Mouse (Mus musculus) bone marrow macrophage, adult 2 months (primary cell): Measurements from ENCODE around the gene Gm21974.

Experiments used
- CTCF ChIP-seq: IDR thresholded peaks from 2 replicates; pipeline ENCODE4 v1.5.1; 2012; ENCODE audit warnings: low read depth, mild to moderate bottlenecking, low read length, moderate library complexity
- POLR2A ChIP-seq: IDR thresholded peaks from 2 replicates; pipeline ENCODE4 v1.6.1; 2012; ENCODE audit warnings: mild to moderate bottlenecking, low read depth, low read length, borderline replicate concordance

DNA sequence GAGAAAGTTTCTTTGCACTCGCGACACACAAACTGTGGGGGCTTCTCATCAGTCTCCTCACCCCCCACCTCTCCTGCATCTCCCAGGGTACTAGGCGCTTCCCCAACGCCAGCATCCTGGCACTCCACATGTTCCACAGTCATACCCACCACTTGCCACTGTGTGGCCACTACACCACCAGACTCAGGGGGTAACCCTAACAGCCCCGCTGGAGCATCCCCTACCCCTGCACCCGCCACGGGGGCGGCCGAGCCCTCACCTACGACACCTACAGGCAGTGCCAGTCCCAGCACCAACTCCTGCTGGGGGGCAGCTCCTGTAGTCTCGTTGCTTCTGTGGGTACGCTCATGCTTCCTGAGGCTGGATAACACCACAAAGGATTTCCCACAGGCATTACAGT lies 28.8 kb downstream of the Gm21974 start:
- TF ChIP-seq CTCF (no peak), POLR2A (no peak)
